Mouse (Mus musculus) bone marrow macrophage, adult 2 months (primary cell): ENCODE measurements around the gene Hivep3. TPM values are rescaled to one million over a fixed set of nuclear protein-coding genes. Genes with fewer than 3 reads are reported as not detected.

Source experiments
- H3K27ac ChIP-seq: 2 replicates; pipeline ENCODE4 v1.5.1; 2012; ENCODE audit warnings: low read depth, low read length; ENCODE audit not compliant: insufficient read depth
- H3K4me1 ChIP-seq: 2 replicates; pipeline ENCODE4 v1.6.1; 2012; ENCODE audit warnings: low read length; ENCODE audit not compliant: control insufficient read depth, insufficient read depth
- H3K4me3 ChIP-seq: 2 replicates; pipeline ENCODE4 v1.5.1; 2012; ENCODE audit warnings: mild to moderate bottlenecking, low read length, moderate library complexity; ENCODE audit not compliant: insufficient read depth
- CTCF ChIP-seq: IDR thresholded peaks from 2 replicates; pipeline ENCODE4 v1.5.1; 2012; ENCODE audit warnings: low read depth, mild to moderate bottlenecking, low read length, moderate library complexity
- POLR2A ChIP-seq: IDR thresholded peaks from 2 replicates; pipeline ENCODE4 v1.6.1; 2012; ENCODE audit warnings: mild to moderate bottlenecking, low read depth, low read length, borderline replicate concordance
- polyA plus RNA-seq: library from polyadenylated mRNA; stranded (reverse); fragments of >200 nt; gene quantifications from 2 replicates; pipeline ENCODE4 v1.2.4, GENCODE M21; 2012; ENCODE audit not compliant: missing spikeins, insufficient read depth, insufficient read length

Hivep3 gene
- polyA plus RNA-seq, 1 experiment, result 19.8 TPM

DNA sequence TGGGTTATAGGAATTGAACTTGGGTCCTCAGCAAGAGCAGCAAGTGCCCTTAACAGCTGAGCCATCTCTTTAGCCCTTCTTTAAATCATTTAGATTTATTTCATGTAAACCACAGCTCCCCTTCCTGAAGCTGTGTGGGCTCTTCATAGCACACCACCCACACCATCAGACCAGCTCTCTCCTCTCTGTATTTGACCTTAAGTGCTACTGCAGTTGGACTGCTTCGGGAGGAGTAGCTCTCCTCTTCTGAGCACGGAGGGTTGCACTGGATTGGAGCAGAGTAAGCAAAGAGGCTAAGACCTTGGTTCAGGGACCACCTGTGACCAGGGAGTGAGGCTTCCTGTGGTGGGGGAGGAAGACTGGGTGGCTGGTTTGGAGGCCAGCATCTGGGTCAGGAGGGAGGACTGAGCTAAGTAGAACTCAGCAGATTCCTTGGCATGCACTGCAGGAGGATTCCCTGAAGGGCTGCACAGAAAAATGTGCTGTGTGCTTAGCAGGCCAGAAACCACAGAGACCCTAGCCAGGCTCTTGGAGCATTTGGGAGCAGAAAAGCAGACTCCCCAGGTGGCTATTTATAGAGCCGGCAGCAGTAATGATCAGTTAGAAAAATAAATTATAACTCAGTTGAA, 132.4 kb downstream of the Hivep3 start:
- Histone ChIP-seq H3K4me1 (peaks cover 6% of the 10 kb centered on the region), H3K27ac (no peak overlapping the region), H3K4me3 (no peak overlapping the region)
- TF ChIP-seq POLR2A, result no peak
- TF ChIP-seq CTCF, result no peak

DNA sequence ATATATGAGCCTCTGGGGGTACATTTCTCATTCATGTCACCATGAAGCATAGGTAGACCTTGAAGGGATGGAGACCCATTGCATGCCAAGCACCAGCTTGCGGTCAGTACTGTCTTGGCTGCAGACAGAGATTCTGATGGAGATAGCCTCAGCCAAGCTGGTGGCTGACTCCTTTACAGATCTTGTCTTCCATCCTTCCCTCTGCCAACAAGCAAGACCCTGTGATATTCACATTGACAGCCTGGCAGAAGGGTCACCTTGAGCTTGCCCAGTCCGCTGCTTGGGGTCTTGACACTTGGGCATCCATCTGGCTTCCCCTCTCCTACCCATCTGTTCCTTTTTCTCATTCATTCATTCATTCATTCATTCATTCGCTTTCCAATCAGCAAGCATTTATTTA, 133.5 kb downstream of the Hivep3 start:
- Histone ChIP-seq H3K27ac (no peak overlapping the region), H3K4me1 (peaks cover 6% of the 10 kb centered on the region), H3K4me3 (no peak overlapping the region)
- no peak for TF ChIP-seq CTCF
- no peak for TF ChIP-seq POLR2A

DNA sequence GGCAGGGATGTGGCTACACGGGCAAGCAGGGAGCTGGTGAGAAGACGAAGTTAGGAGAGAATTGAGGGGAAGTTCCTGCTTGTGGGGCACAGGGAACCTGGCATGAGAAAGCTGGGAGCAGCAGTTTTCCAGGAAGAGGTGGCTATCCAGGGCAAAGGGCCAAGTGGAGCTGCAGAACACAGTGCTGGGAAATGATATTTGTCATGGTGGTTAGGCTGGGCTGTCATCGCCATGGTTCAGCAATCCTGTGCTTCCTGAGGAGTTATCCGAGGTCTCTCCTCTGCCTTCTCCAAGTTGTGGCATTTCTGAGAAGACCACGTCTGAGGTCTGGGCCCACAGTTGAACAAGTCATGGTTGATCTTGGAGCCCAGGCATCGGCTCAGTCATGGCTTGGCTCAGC, 136.8 kb downstream of the Hivep3 start:
- H3K27ac ChIP-seq, result no peak overlapping the region
- peaks cover 6% of the 10 kb centered on the region for H3K4me1 ChIP-seq
- no peak overlapping the region for H3K4me3 ChIP-seq
- no peak for TF ChIP-seq CTCF
- no peak for TF ChIP-seq POLR2A

DNA sequence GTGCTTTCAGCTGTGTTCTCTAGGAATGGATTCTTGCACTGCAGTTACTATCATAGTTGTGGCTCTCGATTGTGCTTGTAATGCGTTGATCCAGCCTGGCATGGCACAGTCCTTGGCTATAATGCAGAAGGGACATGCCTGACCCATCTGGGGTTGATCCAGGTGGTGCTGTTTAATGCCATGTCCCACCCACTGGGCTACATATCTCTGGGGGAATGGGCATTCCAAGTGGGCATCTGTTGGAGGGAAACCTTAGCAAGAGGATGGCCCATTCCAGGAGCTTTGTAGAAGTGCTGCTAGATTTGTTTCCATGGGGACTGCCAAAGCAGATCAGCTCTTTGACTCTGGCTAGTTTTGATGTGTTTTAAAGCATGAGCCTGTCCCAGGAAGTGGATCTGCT, 137.9 kb downstream of the Hivep3 start:
- TF ChIP-seq POLR2A, result no peak
- Histone ChIP-seq H3K4me1 (peaks cover 6% of the 10 kb centered on the region), H3K4me3 (no peak overlapping the region), H3K27ac (no peak overlapping the region)

DNA sequence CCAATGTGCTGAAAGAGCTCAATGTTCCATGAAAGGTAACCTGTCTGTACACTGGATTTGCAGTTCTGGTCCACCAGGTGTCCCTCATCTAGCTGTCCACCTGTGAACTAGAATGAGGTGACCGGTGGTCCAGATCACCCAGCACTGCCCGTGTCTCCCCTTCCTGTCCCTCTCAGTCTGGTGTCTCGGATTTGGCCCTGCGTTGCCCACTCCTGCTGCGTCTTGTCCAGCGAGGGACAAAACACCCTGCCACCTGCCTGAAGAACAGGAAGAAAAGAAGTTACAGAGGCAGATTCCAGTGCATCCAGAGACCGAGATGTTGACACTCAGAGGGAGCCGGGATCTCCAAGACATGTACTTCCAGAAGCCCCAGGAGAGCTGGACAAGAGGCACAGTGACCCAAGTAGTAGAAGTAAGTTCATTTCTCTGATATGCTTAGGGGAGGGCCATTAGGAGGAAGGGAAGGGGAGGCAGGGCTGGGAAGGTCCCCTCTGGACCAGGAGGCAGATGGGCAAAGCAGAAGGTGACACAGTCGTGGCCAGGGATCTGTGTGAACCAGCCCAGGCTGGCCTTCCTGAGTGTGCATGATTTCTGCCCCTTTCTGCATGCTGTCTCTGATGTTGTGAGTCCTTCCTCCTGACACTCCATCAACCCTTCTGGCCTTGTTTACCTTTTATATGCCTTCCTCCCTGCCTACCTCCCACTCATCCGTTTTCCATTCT, 138.4 kb downstream of the Hivep3 start:
- Histone ChIP-seq H3K4me3 (no peak overlapping the region), H3K4me1 (peaks cover 6% of the 10 kb centered on the region), H3K27ac (no peak overlapping the region)
- TF ChIP-seq CTCF (no peak), POLR2A (no peak)

DNA sequence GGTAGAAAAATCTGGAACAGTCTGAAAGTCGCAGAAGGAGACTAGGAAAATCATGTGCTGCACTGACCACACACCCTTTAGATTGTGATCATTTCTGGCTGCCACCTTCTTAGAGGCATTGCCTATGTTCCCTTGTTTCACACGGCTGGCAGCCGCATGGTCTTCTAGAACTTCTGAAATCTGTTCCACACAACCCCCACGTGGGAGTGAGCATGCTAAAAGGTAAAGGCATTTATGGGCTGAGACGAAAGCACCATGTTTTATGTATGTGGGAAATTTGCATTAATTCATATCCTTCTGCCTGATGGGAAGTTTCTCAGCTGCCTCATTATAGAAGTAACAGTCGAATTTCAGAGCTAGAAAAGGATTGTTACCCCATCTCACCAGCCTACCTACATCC, 140.4 kb downstream of the Hivep3 start:
- Histone ChIP-seq H3K4me1 (peaks cover 2% of the 10 kb centered on the region), H3K27ac (no peak overlapping the region), H3K4me3 (no peak overlapping the region)
- TF ChIP-seq CTCF (no peak), POLR2A (no peak)

DNA sequence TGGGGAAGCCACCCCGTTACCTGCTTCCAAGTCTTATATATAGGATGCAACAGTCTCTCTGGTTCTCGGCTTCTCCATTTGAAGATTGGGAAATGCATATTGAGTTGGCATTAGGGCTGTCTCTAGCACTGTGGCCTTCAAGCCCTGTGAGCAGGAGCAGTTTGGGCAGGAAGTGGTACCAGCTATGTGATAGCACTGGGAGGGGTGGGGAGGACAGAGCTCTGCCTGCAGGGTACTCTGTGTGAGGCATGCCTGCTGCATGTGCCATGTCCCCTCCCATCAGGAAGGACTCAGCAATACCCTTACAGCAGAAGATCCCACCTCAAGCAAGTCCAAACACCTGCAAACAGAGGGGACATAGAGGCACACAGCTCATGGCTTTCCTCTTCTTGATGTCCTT, 142.0 kb downstream of the Hivep3 start:
- no peak overlapping the region for H3K4me3 ChIP-seq
- TF ChIP-seq CTCF (no peak), POLR2A (no peak)
- no peaks in the 10 kb centered on the region; the same call in 1 of the 2 replicates for H3K4me1 ChIP-seq
- no peak overlapping the region for H3K27ac ChIP-seq

DNA sequence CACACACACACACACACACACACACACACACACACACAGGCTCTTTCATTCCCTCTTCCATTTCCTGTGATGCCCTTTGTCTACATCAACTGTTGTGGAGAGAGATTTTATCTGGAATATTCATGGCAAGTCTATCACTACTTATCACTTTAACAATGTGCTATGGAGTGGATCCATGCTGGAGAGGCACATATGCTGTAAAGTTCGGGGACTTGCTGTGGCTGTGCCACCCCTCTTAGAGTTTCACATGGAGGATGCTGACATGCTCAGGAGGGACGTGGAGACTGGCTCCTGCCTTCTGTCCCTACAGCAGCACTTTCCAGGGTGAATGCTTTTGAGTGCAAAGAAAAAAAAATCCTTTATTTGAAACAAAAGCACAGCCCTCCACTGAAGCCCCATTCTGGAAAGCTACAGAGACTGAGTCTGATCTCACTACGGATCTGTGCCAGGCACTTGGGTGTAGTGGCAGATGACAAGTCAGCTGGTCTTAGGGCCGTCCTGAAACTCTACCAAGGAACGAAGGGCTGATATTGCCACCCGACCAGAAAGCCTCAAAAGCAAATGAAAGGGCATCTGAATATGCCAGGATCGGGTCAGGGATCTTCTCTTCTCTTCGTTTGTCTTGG, 143.1 kb downstream of the Hivep3 start:
- Histone ChIP-seq H3K4me1 (no peaks in the 10 kb centered on the region), H3K4me3 (no peak overlapping the region), H3K27ac (no peak overlapping the region)
- no peak for TF ChIP-seq POLR2A
- TF ChIP-seq CTCF, result no peak

DNA sequence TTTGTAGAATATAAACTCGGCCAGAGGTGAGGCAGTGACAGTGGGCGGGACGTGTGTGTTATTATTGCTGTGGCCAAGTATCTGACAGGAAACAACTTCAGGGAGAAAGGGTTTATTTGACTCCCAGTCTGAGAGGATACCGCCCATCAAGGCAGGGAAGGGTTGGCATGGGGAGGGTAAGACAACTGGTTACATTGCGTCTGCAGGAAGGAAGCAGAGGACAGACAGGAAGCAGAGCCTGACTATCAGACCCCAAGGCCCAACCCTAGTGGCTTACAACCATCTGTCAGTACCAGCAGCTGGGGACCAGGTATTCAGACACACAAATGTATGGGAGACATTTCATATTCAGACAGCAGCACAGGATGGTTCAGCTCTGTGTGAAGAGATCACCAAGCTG, 144.6 kb downstream of the Hivep3 start:
- no peak for TF ChIP-seq POLR2A
- Histone ChIP-seq H3K4me1 (peaks cover 7% of the 10 kb centered on the region), H3K27ac (no peak overlapping the region), H3K4me3 (no peak overlapping the region)

DNA sequence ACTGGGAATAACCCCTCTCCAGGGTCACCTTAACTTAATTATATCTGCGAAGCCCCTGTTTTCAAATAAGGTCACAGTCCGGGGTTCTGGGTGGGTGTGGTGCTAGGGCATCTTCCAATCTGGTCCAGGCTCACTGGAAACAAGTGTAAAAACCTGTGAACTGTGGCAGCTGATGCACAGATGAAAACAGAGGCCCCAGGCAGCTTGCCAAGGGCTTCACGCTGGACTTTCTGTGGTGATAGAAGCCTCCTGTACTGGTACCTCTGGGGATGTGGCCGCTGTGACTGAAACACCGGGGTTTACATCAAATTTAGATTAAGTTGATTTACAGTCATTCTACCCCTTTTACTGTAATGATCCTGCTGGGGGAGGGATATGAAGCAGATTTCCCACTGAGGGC, 146.1 kb downstream of the Hivep3 start:
- Histone ChIP-seq H3K27ac (no peak overlapping the region), H3K4me1 (peaks cover 9% of the 10 kb centered on the region), H3K4me3 (no peak overlapping the region)
- no peak for TF ChIP-seq CTCF
- TF ChIP-seq POLR2A, result no peak
